Mouse (Mus musculus): ENCODE results near the gene Kif1c.

The Kif1c gene

DNA sequence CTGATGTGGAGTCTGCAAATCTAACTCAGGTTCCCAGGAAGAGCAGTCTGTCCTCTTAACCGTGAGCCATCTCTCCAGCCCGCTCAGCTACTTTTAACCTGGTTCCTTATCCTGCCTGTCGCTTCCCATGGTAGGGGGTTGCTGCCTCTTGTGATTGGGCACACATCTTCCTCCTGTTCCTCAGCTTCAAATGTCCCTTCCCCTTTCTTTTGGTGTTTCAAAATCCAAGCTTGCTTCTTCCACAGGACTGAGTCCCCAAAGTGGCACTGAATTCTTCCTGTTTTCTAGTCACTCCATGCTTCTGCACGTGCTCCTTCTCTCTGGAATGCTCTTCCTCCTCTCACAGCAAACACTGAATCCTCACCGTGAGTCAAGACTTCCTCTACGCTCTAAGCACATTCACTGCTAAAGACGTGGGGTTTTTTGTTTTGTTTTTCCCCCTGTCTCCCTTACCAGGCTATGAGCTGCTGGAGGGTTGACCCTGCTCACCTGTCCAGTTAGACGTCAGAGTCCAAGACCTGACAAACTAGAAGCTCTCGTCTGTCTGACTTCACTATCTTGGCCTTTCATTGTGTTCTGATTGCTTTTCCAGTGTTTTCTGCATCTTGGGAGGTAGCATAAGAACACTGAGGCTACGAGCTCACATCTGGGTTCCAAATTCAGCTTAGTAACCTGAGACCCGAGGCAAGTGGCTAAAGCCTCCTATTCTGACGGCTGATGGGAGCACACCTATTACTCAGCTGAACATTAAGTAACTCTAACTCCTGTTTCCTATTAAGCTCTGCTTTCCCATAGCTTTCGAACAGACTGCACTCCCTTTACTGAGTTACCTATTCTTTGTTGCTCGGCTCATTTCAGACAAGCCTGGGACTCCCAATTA, 32.8 kb upstream of the Kif1c start:
- no peak for DNase-seq (ENCODE audit: low read depth, low spot score)

DNA sequence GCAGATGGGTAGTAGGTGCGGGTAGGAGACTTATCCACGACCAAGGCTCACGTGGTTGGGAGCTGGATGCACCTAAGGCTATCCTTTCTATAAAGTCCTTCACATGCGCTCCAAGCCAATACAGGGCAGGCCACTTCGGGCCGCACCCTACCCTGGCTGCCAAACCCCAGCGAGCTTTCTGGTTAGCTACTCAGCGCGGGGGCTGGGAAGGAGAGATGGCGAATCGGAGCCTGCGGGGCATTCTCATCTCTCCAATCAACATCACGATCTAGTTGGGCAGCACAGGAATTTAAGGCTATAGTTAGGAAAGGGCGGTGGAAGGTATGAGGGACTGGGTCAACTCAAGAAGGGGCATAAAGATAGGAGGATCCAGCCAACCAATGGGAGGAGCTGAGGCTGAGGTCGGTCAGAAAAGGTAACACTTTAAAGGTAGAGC, 32.0 kb upstream of the Kif1c start:
- no peak for DNase-seq (ENCODE audit: low read depth, low spot score)

DNA sequence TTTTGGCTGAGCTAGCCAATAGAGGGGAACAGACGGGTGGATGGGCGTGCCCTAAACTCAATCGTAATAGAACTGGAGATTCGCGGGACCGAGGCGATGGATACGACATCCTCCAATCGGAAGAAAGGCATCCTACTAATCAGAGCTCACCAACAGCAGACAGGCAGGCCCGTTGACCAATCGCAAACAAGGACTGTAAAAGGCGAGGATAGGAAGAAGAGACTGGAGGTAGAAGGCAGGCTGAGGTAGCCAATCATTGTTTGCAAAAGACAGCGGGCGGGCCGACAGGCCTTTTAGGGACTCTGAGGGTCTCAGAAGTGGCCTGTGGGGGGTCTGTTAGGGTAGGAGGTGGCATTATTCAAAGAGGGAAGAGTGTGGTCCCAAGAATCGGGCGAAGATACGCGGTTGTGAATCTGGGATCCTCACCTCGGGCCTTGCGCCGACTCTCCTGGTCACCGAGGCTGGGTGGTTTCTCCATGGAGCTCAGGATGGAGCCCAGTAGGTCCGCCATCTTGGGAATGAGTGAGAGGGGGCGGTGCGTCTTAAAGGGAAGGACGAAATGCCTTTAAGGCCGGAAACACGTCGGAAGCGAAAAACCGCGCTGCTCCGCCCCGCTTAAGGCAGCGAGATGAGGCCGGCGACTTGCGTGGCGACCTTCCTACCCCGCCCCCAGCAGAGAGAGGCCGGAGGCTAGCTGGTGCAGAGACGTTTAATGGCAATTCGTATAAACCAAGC, 31.4 kb upstream of the Kif1c start, which contains the start of gene Spag7:
TSS of gene Spag7 (minus strand) at position 646 of the 735 bp plus-strand sequence.
- DNase-seq (ENCODE audit: low read depth, low spot score): peak; percentile 100

DNA sequence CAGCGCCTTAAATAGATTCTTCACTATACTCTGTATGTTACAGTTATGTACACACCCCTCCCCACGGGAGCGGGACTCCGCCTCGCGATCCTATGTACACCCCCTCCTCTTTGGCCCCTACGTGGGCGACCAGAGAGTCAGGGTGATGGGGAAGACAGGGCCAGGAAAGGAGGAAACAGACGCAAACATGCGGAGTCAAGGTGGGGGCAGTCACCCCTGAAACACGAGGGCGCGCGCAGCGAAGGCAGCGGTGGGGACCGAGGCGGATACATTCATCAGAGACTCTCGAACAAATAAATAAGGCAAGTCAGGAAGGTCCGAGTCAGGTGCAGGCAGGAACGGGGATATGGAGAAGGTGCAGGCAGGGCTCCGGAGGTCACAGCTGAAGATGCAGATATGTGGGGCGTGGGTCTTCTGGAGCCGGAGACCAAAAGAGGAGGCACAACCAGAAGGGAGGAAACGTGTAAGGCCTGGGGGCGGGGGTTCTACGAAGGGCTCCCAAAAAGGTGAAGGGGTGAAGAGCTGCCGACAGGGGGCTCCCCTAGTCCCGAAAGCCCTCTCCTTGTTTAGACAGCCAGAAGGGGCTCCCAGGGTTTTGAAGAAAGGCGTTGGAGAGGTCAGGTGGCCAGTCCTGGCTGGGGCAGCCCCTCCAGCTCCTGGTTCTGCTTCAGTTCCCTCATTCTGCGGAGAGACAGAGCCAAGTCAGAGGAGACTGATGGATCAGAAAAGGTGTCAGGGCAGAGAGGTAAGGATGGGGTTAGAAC, 30.6 kb upstream of the Kif1c start:
- DNase-seq (ENCODE audit: low read depth, low spot score): peak; percentile 94

DNA sequence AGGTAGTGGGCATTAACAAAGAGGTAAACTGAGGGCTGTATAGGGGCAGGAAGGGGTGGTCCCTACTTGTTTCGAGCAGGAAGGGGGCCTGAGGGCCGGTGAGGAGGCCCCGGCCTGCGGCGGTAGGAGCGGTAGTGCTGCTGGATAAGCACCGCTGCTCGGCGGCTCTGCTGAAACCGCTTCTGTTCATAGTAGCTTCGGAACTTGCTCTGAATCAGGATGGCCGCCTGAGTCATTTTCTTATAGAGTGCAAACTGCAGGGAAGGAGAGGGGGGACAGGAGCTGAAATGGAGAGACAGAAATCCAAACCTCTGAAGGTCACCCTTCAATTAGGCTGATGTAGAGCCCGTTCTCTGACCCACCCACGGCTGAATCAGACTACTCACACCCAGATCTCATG, 29.9 kb upstream of the Kif1c start:
- DNase-seq (ENCODE audit: low read depth, low spot score): no peak

DNA sequence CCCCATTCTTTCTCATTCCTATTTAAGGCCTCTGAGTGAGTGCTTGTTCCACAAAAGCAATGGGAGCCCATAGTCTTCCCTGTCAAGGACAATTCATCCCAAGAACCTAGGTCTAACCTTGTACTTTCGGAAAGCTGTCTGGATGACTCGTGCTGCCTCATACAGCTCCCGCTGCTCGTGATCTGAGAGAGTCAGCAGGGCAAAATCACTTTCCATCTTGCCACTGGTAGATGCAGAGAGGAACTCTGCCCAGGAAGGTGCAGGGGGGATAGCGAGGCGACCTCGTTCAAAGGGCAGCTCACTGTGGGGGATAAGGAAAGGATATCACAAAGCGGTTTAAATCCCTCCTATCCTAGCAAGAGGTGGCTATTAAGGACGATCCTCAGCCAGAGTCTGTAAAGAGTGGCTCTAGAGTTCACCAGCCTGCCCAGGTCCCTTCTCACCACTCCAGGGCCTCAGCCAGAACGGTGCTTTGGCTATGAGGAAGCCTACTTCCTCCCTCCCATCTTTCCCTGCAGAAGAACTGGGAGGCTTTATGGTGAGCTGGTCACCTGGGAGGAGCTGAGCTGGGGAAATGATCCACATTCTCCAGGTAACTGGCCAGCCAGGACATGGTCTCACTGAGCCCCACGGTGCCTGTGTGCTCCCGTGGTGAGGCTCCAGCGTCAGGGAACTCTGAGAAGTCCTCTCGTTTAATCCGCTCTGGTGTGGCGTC, 28.9 kb upstream of the Kif1c start:
- no peak for DNase-seq (ENCODE audit: low read depth, low spot score)

DNA sequence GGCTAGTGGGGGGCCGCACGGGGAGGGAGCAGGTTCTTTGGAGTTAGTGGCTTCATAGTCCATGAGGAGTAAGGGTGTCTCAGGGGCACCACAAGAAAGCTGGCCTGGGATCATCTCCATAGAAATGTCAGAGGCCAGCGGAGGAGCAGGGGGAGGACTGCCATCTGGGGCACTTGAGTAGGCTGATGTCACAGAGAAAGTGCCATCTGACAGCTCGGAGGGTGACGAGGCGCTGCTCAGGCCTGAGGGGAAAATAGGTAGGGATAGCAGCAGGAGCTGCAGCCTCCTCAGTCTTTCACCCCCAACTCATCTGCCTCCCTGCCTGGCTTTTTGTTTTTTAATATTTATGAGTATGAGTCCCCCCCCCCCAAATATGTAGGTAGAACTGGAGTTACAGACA, 26.3 kb upstream of the Kif1c start:
- DNase-seq (ENCODE audit: low read depth, low spot score): no peak

DNA sequence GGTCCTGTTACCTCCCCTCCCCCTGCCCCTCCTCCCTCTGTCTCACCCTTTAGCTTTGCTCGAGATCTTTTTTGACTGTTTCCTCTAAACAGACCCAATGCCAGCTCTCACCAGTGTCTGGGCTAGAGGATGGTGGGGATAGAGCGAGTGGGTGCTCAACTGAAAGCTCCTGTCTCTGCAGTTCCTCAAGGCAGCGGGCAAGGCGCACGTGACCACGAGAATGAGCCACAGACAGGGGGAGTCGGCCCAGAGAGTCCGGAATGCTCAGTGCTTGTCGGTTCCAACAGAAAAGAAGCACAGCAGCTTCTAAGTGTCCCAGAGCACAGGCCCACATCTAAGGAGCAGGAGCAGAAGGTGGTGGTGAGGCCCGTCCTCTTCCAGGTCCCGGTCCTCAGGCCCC, 25.8 kb upstream of the Kif1c start:
- no peak for DNase-seq (ENCODE audit: low read depth, low spot score)

DNA sequence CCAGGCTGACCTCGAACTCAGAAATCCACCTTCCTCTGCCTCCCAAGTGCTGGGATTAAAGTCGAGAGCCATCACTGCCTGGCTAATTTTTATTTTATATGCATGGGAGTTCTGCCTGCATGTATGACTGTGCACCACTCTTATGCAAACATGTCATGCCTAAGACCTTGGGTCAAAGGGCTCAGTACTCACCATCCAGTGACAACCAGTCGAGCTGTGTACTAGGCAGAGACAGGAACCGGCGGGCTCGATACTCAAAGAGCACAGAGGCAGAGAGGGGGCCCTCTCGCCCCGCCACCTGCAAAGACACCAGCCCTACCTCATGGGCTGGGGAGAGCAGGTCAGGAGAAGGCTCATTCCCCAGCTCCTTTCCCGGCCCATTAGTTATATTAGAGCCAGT, 22.3 kb upstream of the Kif1c start:
- DNase-seq (ENCODE audit: low read depth, low spot score): no peak

DNA sequence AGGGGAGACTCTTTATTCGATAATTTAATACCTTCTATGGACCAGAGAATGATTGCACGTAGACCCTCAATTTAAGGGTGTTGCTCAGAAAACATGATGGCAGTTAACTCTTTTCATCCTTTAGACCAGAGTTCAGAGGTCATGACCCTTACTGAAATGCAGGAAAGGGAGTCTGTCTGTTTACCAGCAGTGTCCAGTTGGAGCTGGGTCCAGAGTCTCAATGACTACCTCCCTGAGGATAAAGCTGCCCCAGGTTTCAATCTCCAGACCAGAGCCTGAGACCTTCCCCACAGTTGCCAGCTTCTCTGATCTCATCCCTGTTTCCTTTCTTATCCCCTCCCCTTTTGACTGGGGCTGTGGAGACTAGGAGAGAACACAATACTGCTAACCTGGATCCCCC, 21.8 kb upstream of the Kif1c start:
- DNase-seq (ENCODE audit: low read depth, low spot score): no peak

DNA sequence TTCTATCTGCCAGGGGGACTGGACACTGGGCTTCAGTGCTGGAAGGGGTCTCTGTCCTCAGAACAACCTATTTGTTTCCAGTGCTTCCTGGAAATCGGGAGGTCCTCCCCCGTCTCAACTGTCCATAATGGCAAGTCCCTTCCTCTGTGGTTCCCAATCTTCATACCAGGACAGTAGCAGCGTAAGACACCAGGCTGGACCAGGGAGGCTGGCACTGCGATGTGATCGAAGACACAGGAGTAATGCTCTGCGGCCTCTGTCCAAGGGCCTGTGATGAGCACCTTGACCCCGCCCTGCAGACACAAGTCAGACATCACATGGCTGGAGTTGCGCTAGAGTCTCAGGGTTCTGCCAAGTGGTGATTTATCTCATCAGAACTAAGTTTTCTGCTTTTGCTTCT, 21.0 kb upstream of the Kif1c start:
- no peak for DNase-seq (ENCODE audit: low read depth, low spot score)

DNA sequence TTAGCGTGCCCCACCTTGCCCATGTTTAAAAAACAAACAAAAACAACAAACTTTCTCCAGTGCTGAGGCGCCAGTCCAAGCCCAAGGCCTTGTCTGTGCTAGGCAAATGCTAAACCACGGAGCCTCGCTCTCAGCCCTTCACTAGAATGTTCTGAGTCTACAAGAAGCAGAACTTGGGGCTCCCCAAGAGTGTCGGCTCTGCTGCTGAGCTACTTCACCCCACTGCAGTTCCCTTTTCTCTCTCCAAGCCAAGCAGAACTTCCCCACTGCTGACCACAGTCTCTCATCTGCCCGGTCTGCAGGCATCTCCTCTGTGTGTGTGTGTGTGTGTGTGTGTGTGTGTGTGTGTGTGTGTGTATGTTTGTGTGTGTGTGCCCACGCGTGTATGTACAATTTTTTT, 20.5 kb upstream of the Kif1c start:
- DNase-seq (ENCODE audit: low read depth, low spot score): no peak

DNA sequence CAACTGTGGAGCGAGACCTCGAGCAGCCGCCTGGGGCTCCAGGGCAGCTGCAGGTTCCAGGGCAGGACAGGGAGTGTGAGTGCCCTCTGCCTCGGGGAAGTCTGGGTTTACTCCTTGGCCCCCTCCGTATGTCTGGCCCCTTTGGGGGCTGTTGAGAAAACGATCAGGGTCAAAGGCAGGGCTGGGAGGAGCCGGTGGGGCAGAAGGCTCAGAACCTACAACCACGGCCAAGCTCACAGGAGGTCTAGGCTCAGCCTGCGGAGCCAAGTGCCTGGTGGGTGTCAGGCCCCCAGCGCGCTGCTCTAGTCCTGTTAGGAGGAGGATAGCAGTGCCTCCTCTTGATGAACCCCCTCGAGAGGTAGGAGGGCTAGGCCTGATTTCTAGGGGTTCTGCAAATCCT, 19.2 kb upstream of the Kif1c start:
- no peak for DNase-seq (ENCODE audit: low read depth, low spot score)

DNA sequence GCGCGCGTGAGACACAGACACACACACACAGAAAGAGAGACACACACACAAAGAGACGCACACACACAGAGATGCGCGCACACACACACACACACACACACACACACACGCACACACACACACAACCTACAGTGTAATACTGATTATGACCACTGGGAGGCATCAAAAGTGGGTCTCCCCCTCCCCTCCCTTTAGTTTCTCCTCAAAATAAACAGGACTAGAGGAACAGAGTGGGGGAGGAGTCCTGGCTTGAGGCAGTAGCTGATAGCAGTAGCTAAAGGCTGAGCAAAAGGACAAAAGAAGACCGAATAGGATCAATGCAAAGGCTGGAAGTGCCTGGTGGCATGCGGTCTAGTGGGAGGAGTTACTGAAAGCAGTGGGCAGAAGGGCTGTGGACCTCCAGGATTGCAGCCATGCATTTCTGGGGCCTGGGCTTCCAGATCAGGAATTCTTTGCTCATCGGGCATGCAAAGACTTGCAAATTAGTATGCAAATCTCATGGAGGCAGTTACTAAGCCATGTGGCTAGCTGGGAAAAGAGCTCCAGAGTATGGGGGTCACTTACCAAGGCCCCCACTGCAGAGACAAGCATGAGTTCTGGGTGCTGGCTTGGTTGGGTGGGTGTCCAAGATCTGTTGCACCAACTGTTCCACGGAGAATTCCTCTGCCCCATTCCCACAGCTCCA, 18.3 kb upstream of the Kif1c start:
- DNase-seq (ENCODE audit: low read depth, low spot score): peak; percentile 93

DNA sequence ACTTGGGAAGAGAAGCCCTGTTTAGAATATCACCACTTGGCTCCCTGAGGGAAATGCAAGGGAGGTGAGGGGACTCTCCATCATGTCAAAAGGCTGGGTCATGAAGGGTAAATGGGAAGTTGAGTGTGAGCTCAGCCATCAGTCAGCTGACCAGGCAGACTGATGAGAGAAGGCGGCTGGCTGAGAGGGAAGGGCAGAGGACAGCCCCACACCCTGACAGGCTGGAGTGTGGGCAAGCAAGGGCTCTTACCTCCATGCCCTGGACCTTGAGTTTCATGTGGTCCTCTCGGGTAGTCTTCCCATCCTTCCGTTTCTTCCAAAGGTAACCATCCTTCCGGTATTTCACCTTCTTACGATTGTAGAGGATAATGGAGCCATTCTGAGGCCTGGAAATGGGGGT, 16.7 kb upstream of the Kif1c start:
- no peak for DNase-seq (ENCODE audit: low read depth, low spot score)

DNA sequence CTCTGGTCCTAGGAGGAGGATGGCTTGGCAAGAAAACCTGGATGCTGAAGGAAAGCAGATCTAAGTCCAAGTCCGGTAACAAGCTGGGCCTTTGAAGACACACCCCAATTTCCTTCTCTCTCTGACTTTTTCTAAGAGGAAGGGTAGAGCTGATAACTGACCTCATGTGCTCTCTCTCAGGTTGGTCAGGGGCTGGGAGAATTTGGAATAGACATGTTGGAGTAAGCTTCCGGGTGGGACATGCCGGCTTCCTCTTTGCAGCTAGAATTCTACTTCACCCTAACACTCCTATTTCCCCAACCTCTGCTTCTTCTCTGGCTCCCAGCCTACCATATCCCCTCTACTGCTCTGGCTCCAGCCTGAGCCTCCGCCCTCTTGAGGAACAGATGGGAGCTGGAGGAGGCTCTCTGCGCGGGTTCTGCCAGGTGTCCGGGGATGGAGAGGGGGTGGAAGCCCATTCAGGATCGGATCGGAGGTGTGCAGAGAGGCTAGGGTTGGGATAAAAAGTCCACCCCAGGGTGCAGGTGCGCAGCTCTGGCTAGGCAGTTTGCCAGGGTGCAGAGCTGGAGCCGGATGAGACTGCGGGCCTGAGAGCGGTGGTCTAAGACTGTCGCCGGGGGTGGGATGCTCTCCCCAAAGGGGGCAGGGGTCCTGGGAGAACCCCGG, 13.3 kb upstream of the Kif1c start:
- peak; percentile 60 for DNase-seq (ENCODE audit: low read depth, low spot score)

DNA sequence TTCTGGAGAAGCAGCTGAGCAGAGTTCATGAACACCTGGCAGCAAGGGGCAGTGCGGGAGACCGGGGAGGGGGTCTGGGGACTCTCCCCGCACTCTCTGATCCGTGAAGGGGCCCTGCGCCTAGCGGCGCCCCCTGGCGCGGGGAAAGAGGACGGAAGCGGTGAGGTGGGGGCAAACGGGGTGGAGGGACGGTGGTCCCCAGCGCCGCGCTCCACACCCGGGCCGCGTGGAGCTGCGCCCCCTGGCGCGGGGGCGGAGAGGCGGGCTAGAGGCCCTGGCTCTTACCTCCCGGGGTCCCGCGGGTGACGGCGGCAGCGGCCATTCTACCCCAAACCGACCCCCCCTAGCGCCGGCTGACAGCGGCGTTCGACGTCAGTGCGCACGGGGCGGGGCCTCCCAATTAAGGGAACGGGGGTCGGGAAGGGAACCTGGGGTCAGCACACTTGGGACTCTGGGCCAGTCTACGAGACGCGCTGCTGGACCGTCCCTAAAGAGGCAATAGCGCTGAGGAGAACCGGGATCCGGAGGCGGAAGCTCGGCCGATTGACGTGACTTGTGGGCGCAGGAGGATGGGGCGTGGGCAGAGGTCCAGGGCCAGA, 12.6 kb upstream of the Kif1c start, which contains the start of gene Camta2:
TSS of gene Camta2 (minus strand) at position 505 of the 599 bp plus-strand sequence.
- DNase-seq (ENCODE audit: low read depth, low spot score): peak; percentile 68

DNA sequence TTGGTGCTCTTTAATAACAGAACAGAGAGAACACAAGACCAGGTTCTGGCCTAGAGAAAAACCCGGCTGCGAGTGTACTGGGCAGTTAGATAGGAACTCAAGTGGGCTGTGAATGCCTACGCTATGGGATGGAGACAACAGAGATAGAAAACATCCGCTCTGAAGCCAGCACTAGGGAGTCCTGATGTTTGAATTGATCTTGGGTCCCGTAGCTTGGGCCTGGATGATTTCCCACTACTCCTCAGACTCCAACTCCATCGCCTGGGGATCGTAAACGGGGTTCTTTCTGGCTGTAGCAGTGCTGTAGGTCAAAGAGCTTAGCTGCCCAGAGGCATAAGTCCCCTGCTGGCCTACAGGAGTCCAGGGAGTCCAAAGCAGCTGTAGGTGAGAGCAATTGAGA, 12.0 kb upstream of the Kif1c start:
- DNase-seq (ENCODE audit: low read depth, low spot score): no peak

DNA sequence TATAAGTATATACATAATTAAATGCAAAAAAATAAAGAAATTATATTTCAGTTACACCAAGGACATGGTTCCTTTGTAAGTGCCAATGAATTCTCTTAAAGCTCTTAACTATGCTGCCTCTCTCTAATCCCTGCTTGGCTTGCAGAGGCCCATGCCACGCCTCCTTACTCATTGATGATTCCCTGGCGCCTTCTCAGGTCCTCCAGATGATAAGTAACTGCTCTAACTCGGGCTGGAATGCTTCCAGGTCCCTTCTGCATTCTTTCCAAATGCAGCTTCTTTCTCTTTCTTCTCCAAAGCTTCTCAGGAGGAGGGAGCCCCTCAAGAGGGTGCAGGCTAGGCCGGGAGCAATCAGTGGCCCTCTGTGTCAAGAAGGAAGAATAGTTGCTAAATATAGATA, 10.8 kb upstream of the Kif1c start:
- no peak for DNase-seq (ENCODE audit: low read depth, low spot score)

DNA sequence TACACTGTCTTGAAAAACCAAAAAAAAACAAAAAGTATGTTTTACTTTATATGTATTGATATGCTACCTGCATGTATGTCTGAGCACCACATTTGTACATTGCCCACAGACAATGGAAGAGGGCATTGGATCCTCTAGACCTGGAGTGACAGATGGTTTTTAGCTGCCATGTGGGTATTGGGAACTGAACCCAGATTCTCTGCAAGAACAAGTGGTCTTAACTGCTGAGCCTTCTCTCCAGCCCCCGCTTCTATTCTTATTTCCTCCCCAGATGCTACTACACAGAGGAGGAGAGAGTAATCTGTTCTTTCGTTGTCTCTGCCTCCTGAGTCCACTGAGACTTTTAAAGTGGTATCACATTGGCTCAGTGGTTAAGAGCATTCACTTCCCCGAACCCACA, 6.8 kb upstream of the Kif1c start:
- DNase-seq (ENCODE audit: low read depth, low spot score): no peak
